Mouse (Mus musculus): ENCODE measurements around the gene Ntm.

GRCm38 (mm10) chr9:29939517-29940034 lies 23.4 kb downstream of the Ntm start:
- TF ChIP-seq CTCF (IDR thresholded peaks at IDR 0.05; ENCODE audit: control insufficient read depth, insufficient read depth, low read length) = no peak
- TF ChIP-seq POLR2A (IDR thresholded peaks at IDR 0.05; ENCODE audit: borderline replicate concordance, control insufficient read depth, low read depth, low read length) = no peak

Measured in bone marrow, adult 2 months (tissue).